Mouse (Mus musculus) spleen, adult 10 weeks (tissue): ENCODE measurements around the gene Setd2. TPM values are rescaled to one million over a fixed set of nuclear protein-coding genes. Genes with fewer than 3 reads are reported as not detected.

ENCODE experiments used
- polyA plus RNA-seq: library from polyadenylated mRNA; stranded (reverse); fragments of 350-450 nt; fragmentation: Illumina TruSeq; extraction: RNeasy Lipid Tissue Mini Kit (QIAGEN cat#74804); gene quantifications from one replicate; pipeline ENCODE4 v1.2.3, GENCODE M21; 2015; ENCODE audit warnings: low replicate concordance; ENCODE audit not compliant: insufficient read depth

Gene Setd2
- polyA plus RNA-seq, result 153 TPM

DNA sequence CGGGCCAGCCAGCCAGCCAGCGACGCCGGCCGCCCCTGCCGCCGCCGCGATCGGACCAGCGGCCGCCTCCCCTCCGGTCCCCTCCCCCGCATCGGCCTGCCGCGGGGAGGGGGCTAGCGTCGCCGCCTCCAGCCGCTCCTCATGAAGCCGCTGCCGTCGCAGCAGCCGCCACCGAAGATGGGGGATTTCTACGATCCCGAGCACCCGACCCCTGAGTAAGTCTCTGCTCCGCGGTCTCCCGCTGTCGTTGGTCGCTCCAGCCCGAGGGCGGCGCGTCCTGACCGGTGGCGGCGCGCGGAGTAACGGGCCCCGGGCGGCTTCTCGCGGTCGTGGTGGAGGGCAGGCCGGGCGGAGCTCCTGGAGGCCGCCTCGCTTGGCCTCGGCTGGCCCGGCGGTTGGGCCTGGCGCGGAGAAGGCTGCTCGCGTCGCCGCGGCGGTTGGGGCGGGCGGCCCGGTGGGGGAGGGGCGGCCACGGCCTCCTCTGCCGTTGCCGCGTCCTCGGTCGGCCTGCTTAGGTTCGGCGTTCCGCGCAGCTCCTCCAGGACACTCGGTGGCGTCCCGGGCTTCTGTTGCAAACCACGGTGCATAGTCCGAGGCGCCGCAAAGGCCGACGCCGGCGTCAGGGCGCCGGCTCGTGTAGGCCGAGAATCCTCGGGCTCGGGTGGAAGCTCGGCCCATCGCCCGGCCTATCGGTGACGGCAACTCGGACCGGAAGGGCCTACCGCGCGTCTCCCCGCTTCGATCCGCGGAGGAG lies at the start of gene Setd2:
Setd2 (plus strand) TSS at position 60 of the 754 bp plus-strand sequence.

DNA sequence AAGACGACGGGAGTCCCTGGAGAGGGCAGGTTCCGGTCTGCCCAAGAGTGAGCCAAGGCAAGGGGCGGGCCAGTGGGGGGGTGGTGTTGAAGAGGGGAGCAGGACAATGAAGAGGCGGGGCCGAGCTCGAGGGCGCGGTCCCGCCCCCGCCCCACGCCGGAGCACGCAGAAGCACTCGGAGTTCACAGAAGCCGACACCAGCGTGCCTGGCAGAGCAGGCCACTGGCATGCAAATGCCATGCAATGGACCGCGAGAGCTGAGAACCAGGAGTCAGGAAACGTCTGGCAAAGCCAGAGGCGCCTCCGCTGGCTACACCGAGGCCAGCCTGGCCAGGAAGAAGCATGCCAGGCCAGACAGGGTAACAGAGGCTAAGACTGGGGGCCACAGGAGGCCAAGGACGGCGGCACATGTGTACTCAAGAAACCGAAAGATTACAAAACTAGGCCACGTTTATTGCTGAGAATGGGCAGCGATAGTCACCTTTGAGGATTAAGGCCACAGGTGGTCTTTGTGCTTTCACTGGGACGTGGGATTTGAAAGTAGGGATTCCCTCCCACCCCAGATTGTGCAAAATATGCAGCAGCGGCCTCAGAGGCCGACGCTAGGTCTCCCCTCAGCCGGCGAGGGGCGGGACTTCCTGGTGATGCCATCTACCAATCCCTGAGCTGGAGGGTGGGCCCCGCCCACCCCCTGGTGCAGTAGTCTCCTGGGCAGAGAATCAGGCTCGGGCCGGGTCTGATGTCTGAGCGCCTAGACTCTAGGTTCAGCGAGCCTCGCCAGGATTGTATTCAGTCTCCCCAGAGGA lies 92.2 kb downstream of the Setd2 start, which contains the start of gene Nradd:
Nradd (minus strand) TSS at position 92 of the 806 bp plus-strand sequence.

GRCm38 (mm10) chr9:110653655-110654461 lies 121.5 kb downstream of the Setd2 start, which contains the start of gene Nbeal2:
Gene Nbeal2 (minus strand): TSS chr9:110654161.

GRCm38 (mm10) chr9:110656249-110657221 lies 124.1 kb downstream of the Setd2 start, which contains the start of gene Ccdc12:
Gene Ccdc12 (plus strand): TSS chr9:110656503.

Other genes with a start within 250 kb of the Setd2 start
- gene Elp6, start 227.4 kb upstream of the Setd2 start, polyA plus RNA-seq, result 5.3 TPM
- 16.0 TPM for gene Scap, start 199.3 kb upstream of the Setd2 start, polyA plus RNA-seq
- 8.9 TPM for gene Ptpn23, start 124.4 kb upstream of the Setd2 start, polyA plus RNA-seq
- gene Ngp, start 112.8 kb upstream of the Setd2 start, polyA plus RNA-seq, result 24.6 TPM
- 27.5 TPM for gene Klhl18, start 55.9 kb upstream of the Setd2 start, polyA plus RNA-seq
- gene Kif9, start 55.6 kb upstream of the Setd2 start, polyA plus RNA-seq, result 6.3 TPM
- gene Nradd, start 91.9 kb downstream of the Setd2 start, polyA plus RNA-seq, result 6.0 TPM
- gene Nbeal2, start 121.6 kb downstream of the Setd2 start, polyA plus RNA-seq, result 16.4 TPM
- gene Ccdc12, start 123.9 kb downstream of the Setd2 start, polyA plus RNA-seq, result 74.1 TPM
- gene Myl3, start 209.3 kb downstream of the Setd2 start, polyA plus RNA-seq, result not detected
- 1.9 TPM for gene Pth1r, start 214.5 kb downstream of the Setd2 start, polyA plus RNA-seq